Mouse (Mus musculus): ENCODE results near the gene Osbp2. TPM values are rescaled to one million over a fixed set of nuclear protein-coding genes. Genes with fewer than 3 reads are reported as not detected.

The Osbp2 gene
- polyA plus RNA-seq, 1 experiment from 2014 or later: 1.5 TPM

GRCm38 (mm10) chr11:3722861-3723260 is 140.8 kb downstream of the Osbp2 start:
- DNase-seq (ENCODE audit: low spot score, missing footprints) (no peak), ATAC-seq (ENCODE audit: low FRiP score) (no peak)
- Histone ChIP-seq H3K9me3 (ENCODE audit: control insufficient read depth, low read length) (no peaks in the 10 kb centered on the region), H3K4me3 (ENCODE audit: low read depth, low read length) (no peak overlapping the region), H3K27ac (ENCODE audit: low read depth, low read length) (no peak overlapping the region), H3K4me1 (ENCODE audit: control insufficient read depth, insufficient read depth, low read length) (peaks cover 7% of the 10 kb centered on the region), H3K27me3 (ENCODE audit: control insufficient read depth, insufficient read depth, low read length) (no peaks in the 10 kb centered on the region), H3K36me3 (ENCODE audit: control insufficient read depth, insufficient read depth, low read length) (no peaks in the 10 kb centered on the region), H3K9ac (ENCODE audit: low read length) (no peak overlapping the region), H3K4me2 (no peak overlapping the region)
- 44% methylated on average over 3 of the region's 3 CpGs for WGBS

- H3K4me3 ChIP-seq (ENCODE audit: low read depth, low read length): no peak overlapping the region
- peak; percentile 82 for DNase-seq (ENCODE audit: low spot score, missing footprints)
- H3K27me3 ChIP-seq (ENCODE audit: control insufficient read depth, insufficient read depth, low read length): no peaks in the 10 kb centered on the region
- H3K4me1 ChIP-seq (ENCODE audit: control insufficient read depth, insufficient read depth, low read length): peaks cover 7% of the 10 kb centered on the region
- no peak overlapping the region for H3K4me2 ChIP-seq
- no peaks in the 10 kb centered on the region for H3K9me3 ChIP-seq (ENCODE audit: control insufficient read depth, low read length)
- H3K27ac ChIP-seq (ENCODE audit: low read depth, low read length): no peak overlapping the region
- H3K9ac ChIP-seq (ENCODE audit: low read length): no peak overlapping the region
- 33% methylated on average over 3 of the region's 3 CpGs for WGBS
- H3K36me3 ChIP-seq (ENCODE audit: control insufficient read depth, insufficient read depth, low read length): no peaks in the 10 kb centered on the region
- ATAC-seq (ENCODE audit: low FRiP score): peak; percentile 38; the same call in 1 of the 2 replicates
These were observed 141.7 kb downstream of the Osbp2 start for GRCm38 (mm10) chr11:3722036-3722435.

- Histone ChIP-seq H3K27ac (ENCODE audit: low read depth, low read length) (no peak overlapping the region), H3K4me2 (no peak overlapping the region), H3K9ac (ENCODE audit: low read length) (no peak overlapping the region), H3K4me1 (ENCODE audit: control insufficient read depth, insufficient read depth, low read length) (no peaks in the 10 kb centered on the region), H3K9me3 (ENCODE audit: control insufficient read depth, low read length) (no peaks in the 10 kb centered on the region), H3K27me3 (ENCODE audit: control insufficient read depth, insufficient read depth, low read length) (no peaks in the 10 kb centered on the region), H3K36me3 (ENCODE audit: control insufficient read depth, insufficient read depth, low read length) (no peaks in the 10 kb centered on the region), H3K4me3 (ENCODE audit: low read depth, low read length) (no peak overlapping the region)
- WGBS: 91% methylated on average over 6 of the region's 6 CpGs
- peak; percentile 60 for DNase-seq (ENCODE audit: low spot score, missing footprints)
- no peak for ATAC-seq (ENCODE audit: low FRiP score)
These were observed 147.0 kb downstream of the Osbp2 start for GRCm38 (mm10) chr11:3716662-3717061.

- no peak overlapping the region for H3K4me2 ChIP-seq
- no peaks in the 10 kb centered on the region for H3K4me1 ChIP-seq (ENCODE audit: control insufficient read depth, insufficient read depth, low read length)
- ATAC-seq (ENCODE audit: low FRiP score): peak; percentile 58
- no peaks in the 10 kb centered on the region for H3K9me3 ChIP-seq (ENCODE audit: control insufficient read depth, low read length)
- WGBS: 39% methylated on average over 15 of the region's 15 CpGs
- no peak overlapping the region for H3K9ac ChIP-seq (ENCODE audit: low read length)
- DNase-seq (ENCODE audit: low spot score, missing footprints): peak; percentile 95
- no peaks in the 10 kb centered on the region for H3K36me3 ChIP-seq (ENCODE audit: control insufficient read depth, insufficient read depth, low read length)
- no peak overlapping the region for H3K27ac ChIP-seq (ENCODE audit: low read depth, low read length)
- no peaks in the 10 kb centered on the region for H3K27me3 ChIP-seq (ENCODE audit: control insufficient read depth, insufficient read depth, low read length)
- no peak overlapping the region for H3K4me3 ChIP-seq (ENCODE audit: low read depth, low read length)
These were observed 149.2 kb downstream of the Osbp2 start for GRCm38 (mm10) chr11:3714486-3714885.

- Histone ChIP-seq H3K27me3 (ENCODE audit: control insufficient read depth, insufficient read depth, low read length) (no peaks in the 10 kb centered on the region), H3K4me1 (ENCODE audit: control insufficient read depth, insufficient read depth, low read length) (no peaks in the 10 kb centered on the region), H3K4me3 (ENCODE audit: low read depth, low read length) (no peak overlapping the region), H3K36me3 (ENCODE audit: control insufficient read depth, insufficient read depth, low read length) (no peaks in the 10 kb centered on the region), H3K9ac (ENCODE audit: low read length) (no peak overlapping the region), H3K27ac (ENCODE audit: low read depth, low read length) (no peak overlapping the region), H3K4me2 (no peak overlapping the region), H3K9me3 (ENCODE audit: control insufficient read depth, low read length) (no peaks in the 10 kb centered on the region)
- no peak for DNase-seq (ENCODE audit: low spot score, missing footprints)
- 85% methylated on average over 14 of the region's 14 CpGs for WGBS
- no peak for ATAC-seq (ENCODE audit: low FRiP score)
These were observed 153.5 kb downstream of the Osbp2 start for GRCm38 (mm10) chr11:3710203-3710602.

GRCm38 (mm10) chr11:3707057-3707456 is 156.6 kb downstream of the Osbp2 start:
- Histone ChIP-seq H3K4me1 (ENCODE audit: control insufficient read depth, insufficient read depth, low read length) (no peaks in the 10 kb centered on the region), H3K27me3 (ENCODE audit: control insufficient read depth, insufficient read depth, low read length) (no peaks in the 10 kb centered on the region), H3K27ac (ENCODE audit: low read depth, low read length) (no peak overlapping the region), H3K36me3 (ENCODE audit: control insufficient read depth, insufficient read depth, low read length) (no peaks in the 10 kb centered on the region), H3K9me3 (ENCODE audit: control insufficient read depth, low read length) (no peaks in the 10 kb centered on the region), H3K4me3 (ENCODE audit: low read depth, low read length) (no peak overlapping the region), H3K9ac (ENCODE audit: low read length) (no peak overlapping the region), H3K4me2 (no peak overlapping the region)
- DNase-seq (ENCODE audit: low spot score, missing footprints) (peak; percentile 19), ATAC-seq (ENCODE audit: low FRiP score) (no peak)
- 87% methylated on average over 8 of the region's 8 CpGs for WGBS

- Histone ChIP-seq H3K9ac (ENCODE audit: low read length) (no peak overlapping the region), H3K4me1 (ENCODE audit: control insufficient read depth, insufficient read depth, low read length) (no peaks in the 10 kb centered on the region)
These were observed 159.3 kb downstream of the Osbp2 start for GRCm38 (mm10) chr11:3704404-3704803.

GRCm38 (mm10) chr11:3703089-3703992 is 160.4 kb downstream of the Osbp2 start:
- DNase-seq (ENCODE audit: low spot score, missing footprints) (peak; percentile 69), ATAC-seq (ENCODE audit: low FRiP score) (no peak)

More at GRCm38 (mm10) chr11:3704404-3704803, 159.3 kb downstream of the Osbp2 start:
- DNase-seq (ENCODE audit: low spot score, missing footprints) (no peak), ATAC-seq (ENCODE audit: low FRiP score) (no peak)
- Histone ChIP-seq H3K9me3 (ENCODE audit: control insufficient read depth, low read length) (no peaks in the 10 kb centered on the region), H3K4me2 (no peak overlapping the region), H3K36me3 (ENCODE audit: control insufficient read depth, insufficient read depth, low read length) (no peaks in the 10 kb centered on the region), H3K27ac (ENCODE audit: low read depth, low read length) (no peak overlapping the region), H3K27me3 (ENCODE audit: control insufficient read depth, insufficient read depth, low read length) (no peaks in the 10 kb centered on the region), H3K4me3 (ENCODE audit: low read depth, low read length) (no peak overlapping the region)
- WGBS: 82% methylated on average over 8 of the region's 8 CpGs

GRCm38 (mm10) chr11:3697441-3697840 is 166.3 kb downstream of the Osbp2 start:
- ATAC-seq (ENCODE audit: low FRiP score) (no peak), DNase-seq (ENCODE audit: low spot score, missing footprints) (peak; percentile 14)
- H3K4me1 ChIP-seq (ENCODE audit: control insufficient read depth, insufficient read depth, low read length): no peaks in the 10 kb centered on the region
- H3K27me3 ChIP-seq (ENCODE audit: control insufficient read depth, insufficient read depth, low read length): no peaks in the 10 kb centered on the region
- no peak overlapping the region for H3K4me3 ChIP-seq (ENCODE audit: low read depth, low read length)
- WGBS: 85% methylated on average over 3 of the region's 3 CpGs
- no peak overlapping the region for H3K9ac ChIP-seq (ENCODE audit: low read length)
- no peaks in the 10 kb centered on the region for H3K36me3 ChIP-seq (ENCODE audit: control insufficient read depth, insufficient read depth, low read length)
- H3K4me2 ChIP-seq: no peak overlapping the region
- no peaks in the 10 kb centered on the region for H3K9me3 ChIP-seq (ENCODE audit: control insufficient read depth, low read length)
- H3K27ac ChIP-seq (ENCODE audit: low read depth, low read length): no peak overlapping the region

More at GRCm38 (mm10) chr11:3703089-3703992, 160.4 kb downstream of the Osbp2 start:
- no peak overlapping the region for H3K4me3 ChIP-seq (ENCODE audit: low read depth, low read length)
- no peaks in the 10 kb centered on the region for H3K4me1 ChIP-seq (ENCODE audit: control insufficient read depth, insufficient read depth, low read length)
- no peaks in the 10 kb centered on the region for H3K36me3 ChIP-seq (ENCODE audit: control insufficient read depth, insufficient read depth, low read length)
- no peak overlapping the region for H3K27ac ChIP-seq (ENCODE audit: low read depth, low read length)
- no peaks in the 10 kb centered on the region for H3K27me3 ChIP-seq (ENCODE audit: control insufficient read depth, insufficient read depth, low read length)
- H3K4me2 ChIP-seq: no peak overlapping the region
- no peak overlapping the region for H3K9ac ChIP-seq (ENCODE audit: low read length)
- no peaks in the 10 kb centered on the region for H3K9me3 ChIP-seq (ENCODE audit: control insufficient read depth, low read length)
- 74% methylated on average over 7 of the region's 7 CpGs for WGBS
